8 mouse cellular contexts compared by ENCODE assay signal in genomic region chr3:81037312-81037859, GRCm38 (mm10). TPM values are rescaled to one million over a fixed set of nuclear protein-coding genes. Genes with fewer than 3 reads are reported as not detected.
DNase-seq lines count a peak whose midpoint lies in the region; ATAC-seq and TF ChIP-seq lines count a peak whose summit lies in the region.

No protein-coding gene starts in this region.

- H3K4me3 ChIP-seq in cerebellum, adult 2 months (replicated peaks; ENCODE audit: insufficient read depth, low read depth, low read length) = peak overlapping the region; percentile 72
- peak overlapping the region; percentile 84 for H3K4me3 ChIP-seq in intestine, embryonic 15.5 days (replicated peaks)
- H3K4me3 ChIP-seq in limb, embryonic 13.5 days = peak overlapping the region; percentile 77
- H3K4me3 ChIP-seq in midbrain, embryonic 16.5 days (ENCODE audit: low read depth, low read length) = peak overlapping the region; percentile 88
- peak overlapping the region; percentile 80 for H3K4me3 ChIP-seq in stomach, postnatal 0 days (ENCODE audit: low read depth, low read length)

- intact Hi-C loops in gastrocnemius, postnatal 14 days (cut with DNase I; ENCODE audit: low total_unique reads) = no loop called here

- peak overlapping the region; percentile 82 for H3K9ac ChIP-seq in intestine, embryonic 15.5 days
- peak overlapping the region; percentile 87 for H3K9ac ChIP-seq in limb, embryonic 13.5 days
- H3K9ac ChIP-seq in midbrain, embryonic 16.5 days (ENCODE audit: low read depth, low read length) = peak overlapping the region; percentile 78
- peak overlapping the region; percentile 80 for H3K9ac ChIP-seq in stomach, postnatal 0 days (ENCODE audit: low read length)

- under 1% methylated on average over 34 of the region's 34 CpGs for WGBS in cerebellum, adult 2 months
- WGBS in intestine, embryonic 15.5 days = under 1% methylated on average over 34 of the region's 34 CpGs
- WGBS in limb, embryonic 13.5 days = under 1% methylated on average over 33 of the region's 34 CpGs
- WGBS in midbrain, embryonic 16.5 days = under 1% methylated on average over 31 of the region's 34 CpGs
- under 1% methylated on average over 34 of the region's 34 CpGs for WGBS in stomach, postnatal 0 days

- TF ChIP-seq POLR2A in cerebellum, adult 2 months (IDR thresholded peaks at IDR 0.05; ENCODE audit: borderline replicate concordance, insufficient read depth, low read length) = no peak

- peak; percentile 62 for ATAC-seq in intestine, embryonic 15.5 days
- peak; percentile 12 for ATAC-seq in limb, embryonic 13.5 days (ENCODE audit: low FRiP score, low read depth)
- ATAC-seq in midbrain, embryonic 16.5 days = peak; percentile 68
- ATAC-seq in stomach, postnatal 0 days (ENCODE audit: low FRiP score, low TSS enrichment) = peak; percentile 22

- H3K27me3 ChIP-seq in cerebellum, adult 2 months (ENCODE audit: control insufficient read depth, insufficient read depth, low read length) = no peaks in the 10 kb centered on the region
- no peaks in the 10 kb centered on the region for H3K27me3 ChIP-seq in intestine, embryonic 15.5 days (replicated peaks)
- H3K27me3 ChIP-seq in limb, embryonic 13.5 days = no peaks in the 10 kb centered on the region; the same call in 1 of the 2 replicates
- no peaks in the 10 kb centered on the region for H3K27me3 ChIP-seq in midbrain, embryonic 16.5 days (ENCODE audit: control insufficient read depth, insufficient read depth, low read depth, low read length)
- H3K27me3 ChIP-seq in stomach, postnatal 0 days (ENCODE audit: control insufficient read depth, insufficient read depth, low read length) = no peaks in the 10 kb centered on the region

- TF ChIP-seq EP300 in stomach, postnatal 0 days (optimal IDR thresholded peaks at IDR 0.05) = no peak

- DNase-seq in embryo, embryonic 10 days (ENCODE audit: low spot score) = peak; percentile 64
- no peak for DNase-seq in embryo, embryonic 10.5 days (ENCODE audit: low spot score)
- DNase-seq in cerebellum, adult 2 months = peak; percentile 52 to 58
- peak; percentile 31 for DNase-seq in gastrocnemius, postnatal 14 days
- peak; percentile 57 for DNase-seq in stomach, postnatal 0 days (ENCODE audit: low spot score)

- TF ChIP-seq CTCF in cerebellum, adult 2 months (IDR thresholded peaks at IDR 0.05; ENCODE audit: borderline replicate concordance, insufficient read depth, low read depth, low read length) = no peak
- TF ChIP-seq CTCF in stomach, postnatal 0 days (IDR thresholded peaks at IDR 0.05; ENCODE audit: low read depth) = no peak

- no peaks in the 10 kb centered on the region for H3K36me3 ChIP-seq in intestine, embryonic 15.5 days
- no peaks in the 10 kb centered on the region for H3K36me3 ChIP-seq in limb, embryonic 13.5 days
- H3K36me3 ChIP-seq in midbrain, embryonic 16.5 days (ENCODE audit: control insufficient read depth, insufficient read depth, low read length) = no peaks in the 10 kb centered on the region
- H3K36me3 ChIP-seq in stomach, postnatal 0 days (ENCODE audit: control insufficient read depth, insufficient read depth, low read length) = no peaks in the 10 kb centered on the region

- no peak overlapping the region for H3K27ac ChIP-seq in cerebellum, adult 2 months (ENCODE audit: insufficient read depth, low read length)
- H3K27ac ChIP-seq in intestine, embryonic 15.5 days = peak overlapping the region; percentile 87
- peak overlapping the region; percentile 96 for H3K27ac ChIP-seq in limb, embryonic 13.5 days
- no peak overlapping the region for H3K27ac ChIP-seq in midbrain, embryonic 16.5 days (ENCODE audit: low read length)
- peak overlapping the region; percentile 91 for H3K27ac ChIP-seq in stomach, postnatal 0 days (replicated peaks)

- H3K4me2 ChIP-seq in intestine, embryonic 15.5 days (replicated peaks) = peak overlapping the region; percentile 93
- peak overlapping the region; percentile 79 for H3K4me2 ChIP-seq in limb, embryonic 13.5 days (replicated peaks)
- H3K4me2 ChIP-seq in midbrain, embryonic 16.5 days (ENCODE audit: low read length) = peak overlapping the region; percentile 98
- H3K4me2 ChIP-seq in stomach, postnatal 0 days (replicated peaks; ENCODE audit: low read depth) = peak overlapping the region; percentile 92

- no peaks in the 10 kb centered on the region for H3K4me1 ChIP-seq in cerebellum, adult 2 months (ENCODE audit: control insufficient read depth, insufficient read depth, low read length)
- 0 out of 2 replicates have a peak, but pooled peaks cover 5% of the 10 kb centered on the region for H3K4me1 ChIP-seq in intestine, embryonic 15.5 days (replicated peaks)
- peaks cover 42% of the 10 kb centered on the region for H3K4me1 ChIP-seq in limb, embryonic 13.5 days
- H3K4me1 ChIP-seq in midbrain, embryonic 16.5 days (ENCODE audit: control insufficient read depth, insufficient read depth, low read length) = peaks cover 10% of the 10 kb centered on the region
- H3K4me1 ChIP-seq in stomach, postnatal 0 days (replicated peaks; ENCODE audit: control insufficient read depth, insufficient read depth) = 0 out of 2 replicates have a peak, but pooled peaks cover 2% of the 10 kb centered on the region

- H3K9me3 ChIP-seq in intestine, embryonic 15.5 days = no peaks in the 10 kb centered on the region
- H3K9me3 ChIP-seq in limb, embryonic 13.5 days = no peaks in the 10 kb centered on the region
- H3K9me3 ChIP-seq in midbrain, embryonic 16.5 days (replicated peaks; ENCODE audit: control insufficient read depth, low read length, poor library complexity, severe bottlenecking) = no peaks in the 10 kb centered on the region
- H3K9me3 ChIP-seq in stomach, postnatal 0 days (ENCODE audit: control insufficient read depth, low read length) = no peaks in the 10 kb centered on the region

RNA-seq across cellular contexts. Expression of gene Pdgfc, which starts 1.2 kb away (rescaled TPM):
- 2.9 and 3.0 TPM in 2 replicates for polyA plus RNA-seq in cerebellum, adult 2 months (2012; rRNA removed)
- 1 to 10 TPM; 2.1 to 2.6 TPM for total RNA-seq in gastrocnemius, postnatal 14 days (2021)
- 12.1 and 14.0 TPM in 2 replicates for polyA plus RNA-seq in intestine, embryonic 15.5 days (2015; fragmentation: Nextera tagmentation; extraction: Ambion mirVana)
- polyA plus RNA-seq in limb, embryonic 13.5 days (2015; fragmentation: Nextera tagmentation; extraction: Ambion mirVana) = 48.9 and 54.4 TPM in 2 replicates
- 3.7 and 3.9 TPM in 2 replicates for polyA plus RNA-seq in midbrain, embryonic 16.5 days (2015; fragmentation: Nextera tagmentation; extraction: Ambion mirVana)
- 7.4 and 7.9 TPM in 2 replicates for polyA plus RNA-seq in stomach, postnatal 0 days (2015; fragmentation: Nextera tagmentation; extraction: Ambion mirVana)

Comparison
In these comparisons a context has a peak if more than half of its experiments do, and no peak if none do; other contexts are left out.
1. H3K27ac ChIP-seq: peak in intestine, embryonic 15.5 days (single experiment), limb, embryonic 13.5 days (single experiment) and stomach, postnatal 0 days (single experiment); none in cerebellum, adult 2 months (single experiment) and midbrain, embryonic 16.5 days (single experiment).
2. ATAC-seq: peak in every context shown above with its lines; median percentile 68 in midbrain, embryonic 16.5 days; 62 in intestine, embryonic 15.5 days; 22 in stomach, postnatal 0 days; 12 in limb, embryonic 13.5 days.
3. Peak in every context shown above with its lines, with median percentiles within 50 percentile points of each other: H3K4me3 ChIP-seq, H3K4me2 ChIP-seq and H3K9ac ChIP-seq.